In genomic region chr1:52500314-52500981, GRCm38 (mm10) we compare ENCODE assay signal across 8 mouse cellular contexts. TPM values are rescaled to one million over a fixed set of nuclear protein-coding genes. Genes with fewer than 3 reads are reported as not detected.
DNase-seq lines count a peak whose midpoint lies in the region; ATAC-seq and TF ChIP-seq lines count a peak whose summit lies in the region.

TSS of gene Nab1 (minus strand) at chr1:52500679.

- no peaks in the 10 kb centered on the region for H3K9me3 ChIP-seq in erythroblast, embryonic 14.5 days (ENCODE audit: control insufficient read depth, low read length)
- no peaks in the 10 kb centered on the region for H3K9me3 ChIP-seq in heart, embryonic 13.5 days
- no peaks in the 10 kb centered on the region for H3K9me3 ChIP-seq in liver, embryonic 14.5 days (ENCODE audit: control insufficient read depth, low read length)
- no peaks in the 10 kb centered on the region for H3K9me3 ChIP-seq in stomach, embryonic 15.5 days

- peaks cover 14% of the 10 kb centered on the region for H3K4me1 ChIP-seq in erythroblast, embryonic 14.5 days (ENCODE audit: control insufficient read depth)
- peaks cover 36% of the 10 kb centered on the region for H3K4me1 ChIP-seq in heart, embryonic 13.5 days
- peaks cover 0 to 10% of the 10 kb centered on the region in 2 experiments; a peak in 2 of 4 replicates for H3K4me1 ChIP-seq in liver, embryonic 14.5 days (replicated peaks; ENCODE audit: control insufficient read depth in 2 of 2, insufficient read depth in 2 of 2, low read length in 1 of 2)
- no peaks in the 10 kb centered on the region for H3K4me1 ChIP-seq in stomach, embryonic 15.5 days

- peaks cover 44% of the 10 kb centered on the region for H3K79me2 ChIP-seq in C2C12 (ENCODE audit: control insufficient read depth, insufficient read depth)

- peak within 1 kb of the TSS; percentile 94 for H3ac ChIP-seq in C2C12 (ENCODE audit: control insufficient read depth, insufficient read length, low read depth)

- H3K27ac ChIP-seq in heart, embryonic 13.5 days (replicated peaks), result peak within 1 kb of the TSS; percentile 96
- H3K27ac ChIP-seq in liver, embryonic 14.5 days, result peak within 1 kb of the TSS; percentile 20; the same call in 1 of the 2 replicates
- H3K27ac ChIP-seq in stomach, embryonic 15.5 days, result peak within 1 kb of the TSS; percentile 84

- H3K4me3 ChIP-seq in C2C12 (ENCODE audit: insufficient read depth, poor library complexity, severe bottlenecking), result peak within 1 kb of the TSS; percentile 61
- peak within 1 kb of the TSS; percentile 72 for H3K4me3 ChIP-seq in erythroblast, embryonic 14.5 days (replicated peaks)
- H3K4me3 ChIP-seq in heart, embryonic 13.5 days, result peak within 1 kb of the TSS; percentile 92
- peak within 1 kb of the TSS; percentile 80 to 83 for H3K4me3 ChIP-seq in liver, embryonic 14.5 days (ENCODE audit: insufficient read depth in 1 of 2, low read depth in 2 of 2, low read length in 2 of 2)
- peak within 1 kb of the TSS; percentile 83 for H3K4me3 ChIP-seq in stomach, embryonic 15.5 days (replicated peaks)

- no peak for TF ChIP-seq EP300 in liver, embryonic 14.5 days (IDR thresholded peaks at IDR 0.05; ENCODE audit: low read depth)

- peak within 1 kb of the TSS; percentile 95 for H3K9ac ChIP-seq in heart, embryonic 13.5 days
- H3K9ac ChIP-seq in liver, embryonic 14.5 days (replicated peaks), result peak within 1 kb of the TSS; percentile 72
- H3K9ac ChIP-seq in stomach, embryonic 15.5 days, result peak within 1 kb of the TSS; percentile 76

- peak; percentile 88 for DNase-seq in brain, adult 2 months (ENCODE audit: low read depth, low spot score)
- peak; percentile 90 for DNase-seq in kidney, postnatal 10 days
- peak in 2 of 3 experiments; percentile 50 to 56 for DNase-seq in liver, embryonic 14.5 days (ENCODE audit: low read depth in 3 of 3, low spot score in 3 of 3)
- peak; percentile 62 for DNase-seq in neural tube, embryonic 10.5 days (ENCODE audit: extremely low spot score, low spot score)

- peak; percentile 90 for ATAC-seq in heart, embryonic 13.5 days (ENCODE audit: extremely low read depth, insufficient number of reproducible peaks, low FRiP score, low TSS enrichment)
- ATAC-seq in liver, embryonic 14.5 days (ENCODE audit: insufficient read depth), result peak; percentile 91
- peak; percentile 81 for ATAC-seq in stomach, embryonic 15.5 days (ENCODE audit: insufficient read depth, low FRiP score, low read depth)

- no peaks in the 10 kb centered on the region for H3K27me3 ChIP-seq in C2C12 (ENCODE audit: control insufficient read depth, insufficient read depth, insufficient read length)
- peaks cover 28% of the 10 kb centered on the region for H3K27me3 ChIP-seq in erythroblast, embryonic 14.5 days (ENCODE audit: control insufficient read depth)
- no peaks in the 10 kb centered on the region for H3K27me3 ChIP-seq in heart, embryonic 13.5 days (replicated peaks)
- no peaks in the 10 kb centered on the region; the same call in 1 of the 2 replicates for H3K27me3 ChIP-seq in liver, embryonic 14.5 days (ENCODE audit: control insufficient read depth, insufficient read depth, low read length)
- no peaks in the 10 kb centered on the region for H3K27me3 ChIP-seq in stomach, embryonic 15.5 days (replicated peaks)

- no peaks in the 10 kb centered on the region for H3K36me3 ChIP-seq in C2C12 (ENCODE audit: control insufficient read depth, insufficient read depth)
- no peaks in the 10 kb centered on the region for H3K36me3 ChIP-seq in erythroblast, embryonic 14.5 days (ENCODE audit: control insufficient read depth)
- H3K36me3 ChIP-seq in heart, embryonic 13.5 days, result no peaks in the 10 kb centered on the region
- H3K36me3 ChIP-seq in liver, embryonic 14.5 days (replicated peaks; ENCODE audit: control insufficient read depth, insufficient read depth, low read depth), result no peaks in the 10 kb centered on the region
- no peaks in the 10 kb centered on the region for H3K36me3 ChIP-seq in stomach, embryonic 15.5 days

- peaks cover 28% of the 10 kb centered on the region for H3K79me3 ChIP-seq in C2C12 (ENCODE audit: low read depth)

- WGBS in heart, embryonic 13.5 days, result under 1% methylated on average over 45 of the region's 80 CpGs
- WGBS in liver, embryonic 14.5 days (ENCODE audit: insufficient replicate concordance), result under 1% methylated on average over 38 of the region's 80 CpGs
- WGBS in stomach, embryonic 15.5 days, result under 1% methylated on average over 31 of the region's 80 CpGs

- H3K4me2 ChIP-seq in heart, embryonic 13.5 days, result peak within 1 kb of the TSS; percentile 80
- H3K4me2 ChIP-seq in liver, embryonic 14.5 days (ENCODE audit: low read depth), result peak within 1 kb of the TSS; percentile 86
- peak within 1 kb of the TSS; percentile 71 for H3K4me2 ChIP-seq in stomach, embryonic 15.5 days

- no peak for TF ChIP-seq CTCF in C2C12 (IDR thresholded peaks at IDR 0.05; ENCODE audit: control insufficient read depth, insufficient read depth, insufficient read length)
- no peak for TF ChIP-seq CTCF in liver, embryonic 14.5 days (IDR thresholded peaks at IDR 0.05; ENCODE audit: low read depth)

TF ChIP-seq in C2C12, 6 proteins besides CTCF, POLR2A, EP300 and RAD21:
- no peak for TF ChIP-seq CEBPB (IDR thresholded peaks at IDR 0.05; ENCODE audit: low read depth)
- no peak for TF ChIP-seq USF1 (IDR thresholded peaks at IDR 0.05; ENCODE audit: low read depth)

RNA-seq across cellular contexts. Expression of gene Nab1, which starts in this region (rescaled TPM):
- polyA plus RNA-seq in C2C12 (2012; fragmentation: generic; extraction: Trizol), result 8.8 TPM
- 0.14 and 0.38 TPM in 2 replicates for polyA plus RNA-seq in erythroblast, embryonic 14.5 days (2012)
- 18.8 and 19.7 TPM in 2 replicates for polyA plus RNA-seq in heart, embryonic 13.5 days (2015; fragmentation: Nextera tagmentation; extraction: Ambion mirVana)
- 5.3 and 7.3 TPM in 2 replicates for polyA plus RNA-seq in liver, embryonic 14.5 days (2012; rRNA removed)
- polyA plus RNA-seq in liver, embryonic 14.5 days (2014; fragmentation: Nextera tagmentation; extraction: Ambion mirVana), result 9.0 and 10.0 TPM in 2 replicates
- 23.0 and 25.0 TPM in 2 replicates for polyA plus RNA-seq in stomach, embryonic 15.5 days (2015; fragmentation: Nextera tagmentation; extraction: Ambion mirVana)

Comparison
In these comparisons a context has a peak if more than half of its experiments do, and no peak if none do; other contexts are left out.
1. Peak in every context shown above with its lines: DNase-seq, ATAC-seq, H3K4me3 ChIP-seq and H3K27ac ChIP-seq.
2. H3K27ac ChIP-seq: peak in every context shown above with its lines; median percentile 96 in heart, embryonic 13.5 days; 84 in stomach, embryonic 15.5 days; 20 in liver, embryonic 14.5 days.